Mouse (Mus musculus): ENCODE results near the gene Gramd1b.
"Not testable (repeated sequence)": the region's sequence is repeated elsewhere in the genome, so short reads cannot be mapped to it uniquely, and the experiment has no call there.

Gramd1b gene

DNA sequence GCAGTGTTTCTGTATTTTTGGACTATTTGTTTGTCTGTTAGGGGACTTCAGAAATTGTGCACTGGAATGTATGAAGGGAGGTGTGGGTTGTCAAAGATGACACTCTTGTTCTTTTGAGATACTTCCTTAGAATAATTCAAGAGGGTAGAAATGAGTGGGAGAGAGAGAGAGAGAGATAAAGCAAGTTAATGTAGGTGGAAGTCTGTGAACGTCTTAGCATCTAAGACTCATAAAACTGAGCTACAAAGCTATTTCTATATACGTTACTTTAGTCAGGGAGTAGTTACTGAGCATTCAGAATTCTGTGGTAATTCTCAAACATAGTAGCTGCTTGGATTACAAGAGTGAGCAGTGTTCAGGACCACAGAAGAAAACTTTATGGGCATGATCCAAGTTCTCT is 19.2 kb downstream of the Gramd1b start:
- DNase-seq (ENCODE audit: low spot score): no peak

DNA sequence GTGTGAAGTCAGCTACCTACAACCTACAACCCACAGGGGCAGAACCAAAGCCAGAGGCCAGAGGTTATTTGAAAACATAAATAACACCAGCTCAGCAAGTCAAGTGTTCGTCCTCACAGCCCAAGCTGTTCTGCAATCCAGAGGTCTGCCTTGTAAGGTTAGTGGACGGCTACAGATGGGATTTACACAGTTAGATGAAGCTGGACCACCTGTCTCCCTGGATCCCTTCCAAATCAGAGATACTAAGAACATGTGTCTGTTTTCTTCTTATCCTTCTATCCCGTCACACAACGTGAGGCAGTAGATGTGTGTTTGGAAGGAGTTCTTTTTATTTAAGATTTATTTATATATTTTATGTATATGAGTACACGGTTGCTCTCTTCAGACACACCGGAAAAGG is 21.7 kb downstream of the Gramd1b start:
- no peak for DNase-seq (ENCODE audit: low spot score)

DNA sequence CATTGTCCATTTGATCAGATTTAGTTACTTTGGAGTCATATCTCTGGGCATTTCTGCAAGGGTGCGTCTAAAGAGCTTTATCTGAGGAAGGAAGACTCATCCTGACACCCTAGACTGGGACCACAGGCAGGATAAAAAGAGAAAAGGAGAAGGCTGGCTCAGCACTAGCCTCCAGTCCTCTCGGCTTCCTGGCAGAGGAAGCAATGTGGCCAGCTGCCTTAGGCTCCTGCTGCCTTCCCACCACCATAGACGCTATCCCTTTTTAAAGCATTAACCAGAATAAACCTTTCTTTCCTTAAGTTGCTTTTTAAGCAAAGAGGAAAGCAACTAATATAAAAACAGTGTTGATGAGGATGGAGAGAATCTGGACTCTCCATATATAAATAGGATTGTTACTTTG is 24.6 kb downstream of the Gramd1b start:
- DNase-seq (ENCODE audit: low spot score): no peak

DNA sequence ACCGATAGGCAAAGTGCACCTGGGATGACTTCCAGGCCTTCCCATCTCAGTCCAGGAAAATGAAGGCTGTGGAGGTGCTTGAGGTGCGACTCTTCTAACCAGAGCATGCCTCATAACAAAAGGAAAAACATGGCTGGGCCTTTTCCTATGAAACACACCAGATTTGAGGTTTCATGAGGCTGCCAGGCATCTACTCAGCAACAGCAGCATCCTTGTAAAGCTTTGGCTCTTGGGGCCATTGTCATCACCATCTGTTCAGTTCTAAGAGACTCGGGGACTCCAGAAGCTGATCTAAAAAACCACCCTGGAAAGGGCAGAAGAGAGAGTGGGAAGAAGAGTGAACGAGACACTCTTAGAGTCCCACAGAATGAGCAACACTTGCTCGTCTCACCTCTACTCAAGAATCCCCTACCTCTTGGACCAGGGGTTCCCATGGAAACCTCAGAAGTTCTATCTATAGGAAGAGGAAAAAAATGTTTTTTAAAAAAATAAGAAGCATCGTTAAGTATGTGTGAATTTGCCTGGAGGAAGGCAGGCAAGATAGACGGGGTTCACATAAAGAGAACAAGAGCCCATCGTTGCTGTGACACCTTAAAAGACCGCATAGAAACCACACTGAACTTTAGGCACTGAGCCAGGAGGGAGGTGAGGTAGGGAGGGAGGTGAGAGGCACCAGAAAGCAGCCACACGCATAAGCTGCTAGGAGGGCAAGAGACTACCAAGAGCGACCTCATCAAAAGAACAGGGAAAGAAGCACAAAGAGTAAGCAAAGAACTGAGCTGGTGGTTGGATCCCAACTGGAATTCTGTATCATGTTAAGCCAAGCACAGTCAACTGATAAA is 25.5 kb downstream of the Gramd1b start:
- no peak for DNase-seq (ENCODE audit: low spot score)

DNA sequence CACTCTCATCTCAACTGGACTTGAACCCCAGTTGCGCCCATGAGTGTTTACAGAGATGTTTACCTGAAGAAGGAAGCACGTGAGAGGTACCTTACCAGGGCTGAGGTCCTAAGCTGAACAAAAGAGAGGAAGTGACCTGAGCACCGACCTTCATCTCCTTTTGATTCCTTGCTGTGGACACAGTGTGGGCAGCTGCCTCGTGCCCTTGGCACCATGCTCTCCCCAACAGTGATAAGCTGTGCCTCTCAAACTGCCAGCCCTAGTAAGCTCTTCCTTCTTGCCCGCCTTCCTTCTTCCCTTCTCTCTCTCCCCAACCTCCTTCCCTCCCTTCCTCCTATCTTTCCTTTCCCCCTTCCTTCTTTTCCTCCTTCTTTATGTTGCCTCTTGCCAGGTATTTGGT is 26.3 kb downstream of the Gramd1b start:
- DNase-seq (ENCODE audit: low spot score): no peak

DNA sequence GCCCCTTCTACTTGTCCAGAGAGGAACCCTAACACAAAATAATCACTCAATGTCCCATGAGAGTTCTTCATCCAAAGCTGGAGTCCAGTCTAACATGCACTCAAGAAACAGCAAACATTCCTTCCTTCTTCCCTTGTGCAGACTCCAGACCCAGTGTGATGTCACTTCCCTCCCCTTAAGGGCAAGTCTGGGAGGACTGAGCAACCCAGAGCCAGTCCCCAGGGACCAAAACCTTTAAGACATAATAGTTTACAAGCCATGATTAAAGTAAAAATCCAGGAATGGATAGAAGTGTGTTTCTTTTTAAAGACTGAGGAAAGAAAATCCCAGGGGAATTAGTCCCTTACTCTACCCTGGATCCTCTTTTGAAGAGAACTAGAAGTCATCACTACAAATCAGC is 30.5 kb downstream of the Gramd1b start:
- no peak for DNase-seq (ENCODE audit: low spot score)

DNA sequence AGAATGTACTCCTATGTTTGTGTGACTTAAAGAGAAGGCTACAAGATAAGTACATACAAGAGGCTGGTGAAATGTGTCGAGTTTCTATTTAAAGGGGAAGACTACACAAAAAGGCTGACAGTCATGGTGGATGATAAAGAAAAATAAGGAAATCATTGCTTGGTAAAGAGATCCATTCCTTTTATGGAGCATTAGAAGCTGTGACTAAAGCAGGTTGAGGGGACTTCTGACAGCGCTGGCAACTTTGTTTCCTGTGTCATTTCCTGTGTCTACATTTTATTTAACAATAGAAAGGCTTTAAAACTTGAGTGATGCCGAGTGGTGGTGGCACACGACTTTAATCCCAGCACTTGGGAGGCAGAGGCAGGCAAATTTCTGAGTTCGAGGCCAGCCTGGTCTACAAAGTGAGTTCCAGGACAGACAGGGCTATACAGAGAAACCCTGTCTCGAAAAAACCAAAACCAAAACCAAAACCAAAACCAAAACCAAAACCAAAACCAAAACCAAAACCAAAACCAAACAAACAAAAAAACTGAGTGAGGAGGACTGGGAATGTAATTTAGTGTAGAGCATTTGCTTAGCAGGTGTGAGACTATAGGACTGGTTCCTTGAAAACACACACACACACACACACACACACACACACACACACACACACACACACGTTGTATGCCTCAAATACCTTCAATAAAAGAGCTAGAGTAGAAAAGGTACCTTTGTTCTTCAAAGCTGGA is 48.7 kb downstream of the Gramd1b start:
- DNase-seq (ENCODE audit: low spot score): not testable (repeated sequence)

DNA sequence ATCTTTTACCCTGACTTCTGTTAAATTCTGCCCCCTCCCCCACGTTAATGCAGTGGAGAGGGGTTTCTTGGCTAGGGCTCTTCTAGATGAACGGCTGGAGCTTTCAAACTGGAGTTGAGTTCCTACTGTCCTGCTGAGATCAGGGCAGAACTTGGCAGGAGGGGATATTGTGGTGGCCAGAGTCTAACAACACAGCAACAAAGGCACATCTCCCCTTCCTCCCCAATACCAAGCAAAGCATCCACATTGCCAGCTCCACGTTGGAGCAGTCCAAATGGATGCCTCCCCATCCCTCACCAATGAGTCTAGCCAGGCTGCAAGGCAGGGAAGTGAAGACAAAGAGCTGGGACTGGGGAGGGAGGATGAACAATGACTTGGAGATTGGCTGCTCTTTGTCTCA is 49.9 kb downstream of the Gramd1b start:
- no peak for DNase-seq (ENCODE audit: low spot score)

DNA sequence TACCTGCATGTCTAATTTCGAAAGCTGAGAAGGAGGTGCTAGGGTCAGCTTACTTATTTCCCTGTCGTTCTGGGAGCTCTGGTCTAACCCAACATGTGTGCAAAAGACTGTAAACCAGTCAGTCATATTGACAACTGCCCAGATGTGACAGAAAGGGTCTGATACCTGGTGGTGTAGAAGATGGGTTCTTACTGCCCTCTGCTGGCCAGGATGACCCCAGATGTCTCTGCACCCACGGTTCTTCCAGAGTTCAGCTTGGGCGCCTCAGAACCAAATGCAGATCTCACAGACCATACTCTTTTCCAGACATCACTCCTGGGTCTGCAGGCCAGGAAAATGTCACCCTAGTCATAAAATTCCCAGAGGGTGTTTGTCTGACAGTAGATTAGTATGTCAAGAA is 51.9 kb downstream of the Gramd1b start:
- peak; percentile 25 for DNase-seq (ENCODE audit: low spot score)

DNA sequence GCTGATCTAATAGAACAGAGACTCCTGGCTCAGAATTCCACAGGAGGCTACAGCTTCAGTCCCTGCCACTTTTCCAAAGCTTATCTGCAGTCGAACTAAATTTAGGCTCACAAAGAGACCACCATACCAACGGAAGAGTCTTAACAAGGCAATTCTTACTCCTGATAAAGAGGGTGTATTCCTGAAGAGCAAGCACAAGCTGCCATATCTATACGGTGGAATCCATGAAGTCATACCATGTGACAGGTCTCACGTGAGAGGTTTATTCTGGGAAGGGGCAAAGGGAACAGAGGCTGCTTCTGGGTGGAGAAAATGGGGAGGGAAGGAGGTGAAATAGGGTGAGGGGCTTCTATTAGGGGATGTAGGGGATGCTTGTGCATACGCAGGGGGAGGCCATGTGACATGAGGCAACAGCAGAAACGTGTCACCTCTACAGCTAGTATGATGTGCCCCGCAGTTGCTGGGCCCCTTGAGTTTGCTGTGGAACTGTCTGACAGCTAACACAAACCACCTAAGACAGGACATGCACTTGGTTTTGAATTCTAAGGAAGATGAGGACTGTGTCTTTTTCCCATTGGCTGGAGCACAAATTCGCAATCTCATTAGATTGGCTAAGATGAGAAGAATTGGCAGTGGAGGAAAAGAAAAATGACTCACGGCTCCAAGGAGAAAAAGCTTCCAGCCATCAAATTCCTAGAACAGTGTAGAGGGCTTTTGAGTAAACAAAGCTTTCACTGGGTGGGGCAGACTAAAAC is 52.9 kb downstream of the Gramd1b start:
- DNase-seq (ENCODE audit: low spot score): no peak

DNA sequence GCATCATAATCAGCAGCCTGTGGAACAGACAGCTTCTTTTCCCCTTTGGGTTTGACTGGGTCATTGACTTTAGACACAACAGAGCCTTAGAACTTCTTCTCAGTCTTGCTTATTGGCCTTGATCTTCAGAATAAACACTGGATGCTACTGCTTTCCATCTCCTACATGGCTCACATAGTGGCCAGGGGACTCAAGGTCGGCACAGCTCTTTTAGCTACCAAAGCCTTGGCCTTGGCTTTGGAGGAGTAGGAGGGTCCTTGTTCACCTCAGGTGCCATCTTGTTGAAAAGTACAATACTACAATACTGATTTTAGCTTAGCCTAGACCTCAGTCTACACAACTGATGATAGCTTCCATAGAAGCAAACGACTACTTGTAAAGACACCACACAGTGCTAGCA is 53.6 kb downstream of the Gramd1b start:
- DNase-seq (ENCODE audit: low spot score): peak; percentile 51

DNA sequence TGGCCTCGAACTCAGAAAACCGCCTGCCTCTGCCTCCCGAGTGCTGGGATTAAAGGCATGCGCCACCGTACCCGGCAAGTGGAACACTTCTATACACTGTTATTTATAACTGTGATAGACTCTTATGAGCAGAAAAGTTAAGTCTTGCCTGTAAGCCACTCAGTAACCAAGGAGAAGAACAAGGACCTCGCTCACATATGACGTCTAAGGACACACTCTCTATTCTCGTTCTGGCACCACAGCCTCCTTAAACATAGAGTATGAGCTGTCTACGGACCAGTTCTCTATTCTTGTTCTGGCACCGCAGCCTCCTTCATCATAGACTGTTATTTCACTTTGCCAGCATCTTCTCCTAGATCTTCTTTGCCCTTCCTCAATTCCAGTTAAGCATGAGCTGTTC is 55.1 kb downstream of the Gramd1b start:
- no peak for DNase-seq (ENCODE audit: low spot score)

DNA sequence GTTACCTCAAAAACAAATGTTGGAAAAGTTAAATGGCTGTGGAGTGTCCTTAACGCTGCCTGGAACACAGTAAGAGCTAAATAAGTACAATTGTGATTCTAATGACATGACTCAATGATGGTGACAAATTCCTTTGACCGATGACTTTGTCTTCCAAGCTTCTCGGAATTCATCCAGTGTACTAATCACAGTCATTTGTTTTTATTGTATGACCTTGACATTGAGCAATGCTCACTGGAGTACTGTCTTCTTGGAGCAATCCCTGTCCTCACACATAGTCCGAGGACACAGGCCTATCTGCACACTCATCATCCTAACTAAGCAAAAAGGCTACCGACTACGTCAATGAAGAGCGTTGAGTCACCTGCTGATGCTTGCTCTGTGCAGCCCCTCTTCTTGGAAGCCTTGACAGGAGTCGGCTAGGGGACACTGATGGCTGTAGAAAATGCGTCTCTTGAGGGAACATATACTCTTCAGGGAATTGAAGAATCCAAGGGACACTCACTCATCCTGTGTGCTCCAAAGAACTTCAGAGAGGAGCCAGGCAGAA is 58.1 kb downstream of the Gramd1b start:
- DNase-seq (ENCODE audit: low spot score): peak; percentile 26

DNA sequence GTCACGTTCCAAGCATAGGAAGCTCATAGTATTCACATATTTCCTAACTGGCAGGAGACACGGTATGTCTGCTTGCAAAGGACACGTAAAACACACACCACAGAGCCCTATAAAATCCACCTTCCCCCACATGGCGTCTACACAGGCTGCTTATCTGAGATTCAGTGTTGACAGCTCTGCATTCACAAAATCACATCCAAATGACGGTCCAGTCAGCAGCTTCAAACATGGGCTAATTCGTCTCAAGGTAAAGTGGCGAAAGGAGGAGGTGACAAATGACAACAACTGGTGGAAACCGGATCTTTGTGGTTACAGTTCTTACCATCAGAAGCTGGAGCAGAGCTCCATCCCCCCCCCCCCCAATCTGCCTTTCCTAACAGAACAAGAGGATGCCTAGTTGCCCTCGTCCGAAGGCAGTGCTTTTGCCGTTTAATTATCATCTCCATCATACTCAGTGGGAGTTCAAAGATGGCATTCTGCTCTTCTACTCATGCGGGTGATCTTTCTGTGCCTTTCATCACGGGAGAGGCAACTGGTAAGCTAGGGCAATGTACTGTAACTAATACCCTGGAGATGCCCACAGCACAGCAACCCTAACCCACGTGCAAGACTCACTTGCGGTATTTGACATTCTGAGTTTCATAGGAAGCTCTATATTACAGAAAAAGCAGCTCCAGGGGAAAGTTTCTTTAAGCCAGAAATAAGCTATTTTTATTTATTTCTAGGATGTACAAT is 61.6 kb downstream of the Gramd1b start:
- no peak for DNase-seq (ENCODE audit: low spot score)

DNA sequence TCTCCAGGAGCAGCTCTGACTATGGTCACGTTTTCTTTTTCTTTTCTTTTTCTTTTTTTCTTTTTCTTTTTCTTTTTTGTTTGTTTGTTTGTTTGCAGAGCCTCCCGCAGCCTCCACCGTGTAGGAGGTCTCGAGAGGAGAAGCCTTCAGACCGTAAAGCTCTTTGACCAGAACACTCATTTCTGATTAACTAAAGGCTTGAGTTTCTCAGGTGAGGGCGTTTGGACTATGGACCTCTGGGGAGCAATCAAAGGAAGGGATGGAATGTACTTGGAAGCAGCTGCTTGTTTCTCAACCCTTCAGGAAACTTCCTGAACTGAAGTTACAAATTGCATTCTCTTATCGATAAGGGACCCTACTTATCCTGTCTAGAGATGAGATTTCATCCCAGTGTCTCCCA is 64.4 kb downstream of the Gramd1b start:
- no peak for DNase-seq (ENCODE audit: low spot score)

DNA sequence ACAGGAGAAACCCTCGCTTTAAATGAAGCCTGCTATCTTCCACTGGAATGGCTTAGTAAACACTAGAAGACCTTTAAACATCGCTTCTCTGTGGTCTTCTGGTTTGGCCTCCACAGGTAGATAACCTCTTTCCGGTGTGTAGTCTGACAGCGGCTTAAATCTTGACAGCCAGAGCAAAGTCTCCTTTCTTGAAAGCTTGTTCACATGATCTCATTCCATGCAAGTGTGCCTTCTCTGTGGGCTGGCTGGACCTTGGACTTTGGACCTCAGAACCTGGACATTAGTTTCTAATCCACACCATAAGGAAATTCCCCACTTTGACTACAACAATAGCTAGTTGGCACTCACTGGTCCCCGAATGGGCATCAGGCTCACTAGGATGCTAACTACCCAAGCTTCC is 65.6 kb downstream of the Gramd1b start:
- DNase-seq (ENCODE audit: low spot score): no peak

DNA sequence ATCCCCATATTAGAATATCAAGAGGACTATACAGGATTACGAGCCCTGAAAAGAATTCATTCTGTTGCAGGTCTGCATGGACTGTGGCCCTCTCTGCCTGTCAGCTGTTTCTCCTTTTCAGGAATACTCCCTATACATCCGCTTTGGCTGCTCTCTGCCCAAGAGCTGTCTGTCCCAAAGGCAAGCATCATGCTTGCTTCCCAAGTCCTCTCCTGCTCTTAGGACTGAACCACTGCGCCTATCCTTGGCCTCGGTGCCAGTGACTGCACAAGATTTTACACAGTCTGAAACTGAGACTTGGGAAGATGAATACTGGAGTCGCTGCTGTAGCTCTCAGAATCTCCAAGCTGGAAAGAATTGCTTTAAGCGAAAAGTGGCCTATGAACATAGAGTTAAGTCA is 68.8 kb downstream of the Gramd1b start:
- no peak for DNase-seq (ENCODE audit: low spot score)

DNA sequence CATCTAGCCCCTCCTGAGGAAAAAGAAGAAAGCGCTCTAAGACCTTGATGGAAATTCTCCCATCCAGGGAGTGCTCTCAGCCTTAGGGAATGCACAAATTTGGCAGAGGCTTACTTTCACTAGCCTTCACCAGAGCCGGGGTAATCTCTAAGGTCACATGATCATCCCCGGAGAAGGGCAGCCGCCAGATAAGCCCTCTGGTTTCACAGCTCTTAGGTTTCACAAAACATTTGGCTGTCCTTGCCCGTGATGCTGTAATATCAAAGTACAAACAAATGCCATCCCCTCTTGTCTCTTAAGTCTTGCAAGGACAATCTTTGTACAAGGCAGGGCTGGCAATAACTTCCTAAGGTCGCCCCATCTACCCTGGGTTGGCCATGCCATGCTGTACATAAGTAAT is 70.4 kb downstream of the Gramd1b start:
- peak; percentile 86 for DNase-seq (ENCODE audit: low spot score)

DNA sequence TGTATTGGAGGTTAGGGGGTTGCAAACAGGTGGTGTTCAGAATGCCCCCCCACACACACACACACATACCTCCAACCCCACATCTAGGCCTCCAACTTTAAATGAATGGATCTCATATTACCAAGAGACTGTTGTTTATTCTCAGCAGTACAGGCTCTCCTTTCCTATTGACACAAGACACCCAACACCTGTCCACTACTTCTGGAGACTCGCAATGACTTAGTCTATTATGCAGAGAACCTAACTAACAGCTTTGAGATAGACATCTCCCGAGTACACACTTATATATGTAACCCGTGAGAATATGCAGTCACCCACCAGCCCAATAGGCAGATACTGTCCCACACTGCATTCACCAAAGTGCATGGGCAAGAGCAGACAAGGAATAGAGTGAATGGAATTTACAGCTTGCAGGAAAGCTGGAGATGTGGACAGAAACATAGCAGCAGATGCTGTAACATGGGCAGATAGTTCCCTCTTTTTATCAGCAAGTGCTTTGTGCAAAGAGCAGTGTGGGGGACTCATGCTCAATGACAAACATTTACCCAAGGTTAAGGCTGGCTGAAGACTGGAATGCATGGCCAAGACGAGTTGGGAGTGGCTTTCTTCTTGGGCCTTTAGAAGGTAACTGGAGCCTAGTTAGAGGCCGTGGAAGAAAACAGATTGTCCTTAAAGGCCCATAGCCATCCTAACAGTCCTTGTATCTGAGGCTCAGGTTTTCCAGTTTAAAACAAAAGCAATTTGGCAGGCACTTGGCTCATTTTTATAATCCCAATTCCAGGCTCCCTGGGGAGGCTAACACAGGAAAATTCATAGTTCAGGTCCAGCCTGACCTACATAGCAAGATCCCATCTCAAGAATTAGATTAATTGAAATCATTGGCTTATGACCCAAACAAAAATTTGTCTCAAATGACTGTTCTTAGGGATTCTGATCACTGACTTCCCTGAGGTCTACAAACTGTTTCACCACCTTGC is 71.6 kb downstream of the Gramd1b start:
- DNase-seq (ENCODE audit: low spot score): peak; percentile 76

DNA sequence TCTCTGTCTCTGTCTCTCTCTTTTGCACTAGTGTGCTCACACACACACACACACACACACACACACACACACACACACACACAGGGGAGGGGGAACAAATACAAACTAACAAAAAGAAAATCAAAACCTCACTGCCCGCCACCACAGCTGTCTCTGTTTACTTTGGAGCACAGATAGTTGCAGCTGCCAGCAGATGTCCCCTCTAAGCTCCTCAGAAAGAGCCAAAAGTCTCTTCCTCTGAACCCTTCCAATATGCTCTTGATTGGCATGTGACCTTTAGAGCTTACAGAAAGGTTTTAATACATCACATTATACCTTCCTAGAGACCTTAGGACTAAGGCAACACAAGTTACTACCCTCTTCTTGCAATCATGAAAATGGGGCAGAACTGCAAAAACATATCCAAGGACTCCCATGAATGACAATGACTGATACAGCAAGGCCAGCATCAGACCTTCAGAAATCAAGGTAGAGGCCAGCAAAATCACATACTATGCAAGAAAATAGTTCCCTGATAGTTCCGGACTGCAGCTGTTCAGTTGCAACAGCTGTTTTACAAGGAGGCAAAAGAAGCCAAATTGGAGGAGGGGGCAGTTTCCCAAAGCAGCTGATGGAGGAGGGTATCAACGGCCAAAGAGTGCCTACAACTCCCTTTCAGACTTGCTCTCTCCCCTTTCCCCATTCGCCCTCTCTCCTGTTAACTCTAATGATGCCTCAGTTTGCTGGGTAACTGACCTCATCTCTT is 72.5 kb downstream of the Gramd1b start:
- no peak for DNase-seq (ENCODE audit: low spot score)
